Mouse (Mus musculus) spleen, postnatal 4 days (tissue): ENCODE measurements around the gene Rsph3b.
"Not testable (repeated sequence)": the region's sequence is repeated elsewhere in the genome, so short reads cannot be mapped to it uniquely, and the experiment has no call there.

Experiments used
- DNase-seq, 2 experiments: peaks; one replicate each; pipeline ENCODE4 v3.0.0; 2022; ENCODE audit warnings: low spot score in 2 of 2

Gene Rsph3b

DNA sequence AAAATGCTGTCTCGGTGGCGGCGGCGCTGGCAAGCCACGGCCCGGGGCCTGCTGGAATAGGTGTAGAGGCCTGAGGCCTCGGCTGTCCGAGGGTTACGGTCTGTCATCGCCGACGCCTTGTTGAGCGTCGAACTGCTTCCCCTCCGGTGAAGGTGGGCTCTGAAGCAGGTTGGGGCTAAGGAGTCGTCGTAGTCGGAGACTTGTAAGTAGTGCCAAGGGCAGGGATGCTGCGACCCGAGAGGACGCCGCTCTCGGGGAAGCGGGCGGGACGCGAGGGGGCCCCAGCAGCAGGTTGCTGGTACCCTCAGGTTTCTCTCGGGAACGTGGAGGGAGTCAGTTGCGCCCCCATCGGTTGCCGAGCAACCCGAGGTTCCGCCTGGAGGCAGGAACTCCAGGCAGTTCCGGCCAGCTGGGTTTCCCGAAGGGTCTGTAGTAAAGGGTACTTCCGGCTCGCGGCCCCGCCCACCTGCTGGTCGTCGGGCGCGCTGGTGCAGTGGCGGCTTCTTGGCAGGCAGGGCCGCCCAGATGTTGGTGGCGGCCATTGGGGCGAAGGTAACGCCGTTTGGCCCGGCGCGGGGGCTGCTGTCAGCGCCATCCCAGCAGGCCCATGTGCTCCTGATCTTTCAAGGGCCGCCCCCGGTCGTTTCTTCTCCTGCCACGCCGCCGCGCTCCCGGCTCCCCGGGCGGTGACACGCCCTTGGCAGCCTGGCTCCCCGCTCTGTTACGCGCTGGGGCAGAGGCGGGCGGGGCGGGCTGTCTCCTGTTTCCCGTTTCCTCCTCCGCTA lies at the start of gene Rsph3b:
Gene Rsph3b (minus strand): TSS at position 699 of the 785 bp plus-strand sequence.
- DNase-seq: peak; percentile 68 to 85

DNA sequence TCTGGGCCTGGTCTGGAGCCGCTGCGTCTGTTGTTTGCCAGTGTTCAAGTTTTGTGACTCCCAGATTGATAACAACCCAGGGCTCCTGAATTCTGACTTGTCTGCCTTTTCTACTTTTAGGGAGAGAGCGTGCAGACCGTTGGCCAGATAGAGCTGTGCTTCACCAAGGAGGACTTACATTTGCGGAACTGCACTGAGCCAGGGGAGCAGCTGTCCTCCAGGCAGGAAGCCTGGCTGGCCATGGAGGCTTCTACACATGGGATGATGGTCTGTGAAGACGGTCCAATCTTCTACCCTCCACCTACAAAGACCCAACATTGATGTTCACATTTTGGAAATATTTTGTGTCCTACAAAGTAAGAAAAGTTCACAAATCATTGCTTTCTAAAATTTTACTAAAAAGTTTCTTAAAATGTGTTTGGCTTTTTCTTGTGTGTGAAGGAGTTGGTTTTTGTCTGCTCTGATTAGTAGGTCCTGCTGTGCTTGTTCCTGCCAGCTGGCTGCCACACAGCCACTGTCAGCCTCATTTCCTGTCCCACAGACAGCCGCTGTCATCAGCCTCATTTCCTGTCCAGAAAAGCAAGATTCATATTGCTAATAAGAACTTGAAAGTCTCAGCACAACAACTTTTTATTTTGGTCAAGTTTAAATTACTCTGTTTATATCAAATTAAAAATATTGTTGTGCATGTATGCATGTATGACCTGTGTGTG lies 49.5 kb upstream of the Rsph3b start:
- DNase-seq: not testable (repeated sequence)

DNA sequence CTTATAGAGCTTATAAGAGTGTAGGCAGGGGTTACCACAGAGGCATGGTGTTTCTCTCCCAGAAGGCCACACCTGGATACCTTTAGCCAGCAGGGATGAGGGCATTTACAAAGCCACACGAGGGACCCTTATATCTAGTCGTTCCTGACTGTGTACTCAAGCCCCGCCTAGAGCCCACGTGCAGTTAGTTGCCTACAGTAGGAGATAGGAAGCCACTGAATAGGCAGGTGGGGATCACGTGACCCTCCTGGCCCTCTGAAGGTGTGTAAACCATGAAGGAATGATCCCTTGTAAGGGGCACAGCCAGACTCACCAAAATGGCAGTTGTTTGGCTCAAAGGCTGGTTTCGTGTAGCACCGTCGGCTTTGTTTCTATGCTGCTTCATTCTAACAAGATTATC lies 48.3 kb upstream of the Rsph3b start:
- not testable (repeated sequence) for DNase-seq

DNA sequence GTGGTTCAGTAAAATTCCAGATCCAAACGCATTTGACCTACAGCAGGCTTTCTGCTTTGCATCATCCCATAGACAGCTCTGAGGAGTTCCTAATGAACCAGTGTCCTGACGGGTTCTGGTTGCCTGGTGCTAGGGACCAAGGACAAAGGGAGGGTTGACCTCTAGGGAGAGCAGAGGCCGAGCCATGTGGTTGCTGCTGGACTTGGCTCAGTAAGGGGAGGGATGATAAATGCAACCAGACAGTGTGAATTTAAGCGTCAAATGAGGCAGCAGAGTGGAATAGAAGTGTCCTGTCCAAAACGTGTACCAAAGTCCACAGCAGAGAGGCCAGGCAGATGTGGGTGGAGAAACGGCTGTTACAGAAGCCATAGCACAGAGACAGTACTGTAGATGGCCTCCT lies 47.0 kb upstream of the Rsph3b start:
- not testable (repeated sequence) for DNase-seq

DNA sequence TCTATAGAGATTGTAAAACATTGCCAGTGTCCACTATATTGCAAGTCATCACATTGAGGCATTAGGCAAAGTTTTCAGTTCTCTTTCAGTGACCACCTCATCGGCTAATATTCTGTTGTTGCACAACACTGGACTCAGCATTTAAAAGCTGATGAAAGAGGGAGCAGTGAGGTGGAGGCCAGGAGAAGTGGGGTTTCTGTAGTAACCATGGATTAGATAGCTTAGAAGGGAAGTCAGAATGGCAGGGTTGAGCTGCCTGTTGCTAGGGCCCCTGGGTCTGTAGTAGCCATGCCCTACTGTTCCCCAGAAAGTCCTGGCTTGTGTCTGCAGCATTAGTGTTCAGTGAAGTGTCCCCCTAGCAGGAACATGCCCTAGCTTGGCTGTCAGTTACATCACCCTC lies 37.6 kb upstream of the Rsph3b start:
- DNase-seq: not testable (repeated sequence)

DNA sequence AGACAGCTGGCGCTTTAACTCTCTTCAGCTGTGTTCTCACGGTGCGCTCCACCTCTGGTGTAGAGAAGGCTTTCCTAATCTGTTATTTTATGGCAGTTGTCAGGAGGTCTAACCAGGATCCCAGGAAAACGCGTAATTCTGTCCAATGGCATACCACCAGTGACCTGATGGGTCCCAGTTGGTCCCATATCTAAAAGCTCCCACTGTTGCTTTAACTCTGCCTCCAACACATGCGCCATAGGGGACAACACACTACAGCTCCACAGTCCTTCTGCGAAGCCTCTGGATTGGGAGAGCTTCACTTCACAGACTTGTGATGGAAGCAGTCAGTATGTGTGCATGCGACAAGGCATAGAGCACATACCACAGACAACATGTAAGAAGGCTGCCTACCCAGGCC lies 31.7 kb upstream of the Rsph3b start:
- DNase-seq: not testable (repeated sequence)

DNA sequence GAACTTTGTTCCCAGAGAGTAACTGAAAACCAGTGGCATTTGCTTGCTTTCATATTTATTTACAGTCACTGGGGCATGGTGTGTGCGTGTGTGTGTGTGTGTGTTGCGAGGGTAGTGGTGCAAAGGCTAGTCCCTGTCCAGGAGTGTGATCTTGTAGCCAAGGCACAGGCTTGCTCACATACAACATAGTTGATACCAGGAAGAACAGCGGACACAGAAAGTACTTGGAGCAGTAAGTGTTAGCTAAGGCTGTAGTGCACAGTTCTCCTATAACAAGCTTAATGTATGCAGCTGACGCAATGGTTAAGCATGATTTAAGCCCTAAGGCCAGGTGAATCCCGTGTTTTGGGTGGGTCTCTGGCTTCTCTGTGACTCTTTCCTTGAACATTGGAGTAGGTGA lies 30.9 kb upstream of the Rsph3b start:
- not testable (repeated sequence) for DNase-seq

DNA sequence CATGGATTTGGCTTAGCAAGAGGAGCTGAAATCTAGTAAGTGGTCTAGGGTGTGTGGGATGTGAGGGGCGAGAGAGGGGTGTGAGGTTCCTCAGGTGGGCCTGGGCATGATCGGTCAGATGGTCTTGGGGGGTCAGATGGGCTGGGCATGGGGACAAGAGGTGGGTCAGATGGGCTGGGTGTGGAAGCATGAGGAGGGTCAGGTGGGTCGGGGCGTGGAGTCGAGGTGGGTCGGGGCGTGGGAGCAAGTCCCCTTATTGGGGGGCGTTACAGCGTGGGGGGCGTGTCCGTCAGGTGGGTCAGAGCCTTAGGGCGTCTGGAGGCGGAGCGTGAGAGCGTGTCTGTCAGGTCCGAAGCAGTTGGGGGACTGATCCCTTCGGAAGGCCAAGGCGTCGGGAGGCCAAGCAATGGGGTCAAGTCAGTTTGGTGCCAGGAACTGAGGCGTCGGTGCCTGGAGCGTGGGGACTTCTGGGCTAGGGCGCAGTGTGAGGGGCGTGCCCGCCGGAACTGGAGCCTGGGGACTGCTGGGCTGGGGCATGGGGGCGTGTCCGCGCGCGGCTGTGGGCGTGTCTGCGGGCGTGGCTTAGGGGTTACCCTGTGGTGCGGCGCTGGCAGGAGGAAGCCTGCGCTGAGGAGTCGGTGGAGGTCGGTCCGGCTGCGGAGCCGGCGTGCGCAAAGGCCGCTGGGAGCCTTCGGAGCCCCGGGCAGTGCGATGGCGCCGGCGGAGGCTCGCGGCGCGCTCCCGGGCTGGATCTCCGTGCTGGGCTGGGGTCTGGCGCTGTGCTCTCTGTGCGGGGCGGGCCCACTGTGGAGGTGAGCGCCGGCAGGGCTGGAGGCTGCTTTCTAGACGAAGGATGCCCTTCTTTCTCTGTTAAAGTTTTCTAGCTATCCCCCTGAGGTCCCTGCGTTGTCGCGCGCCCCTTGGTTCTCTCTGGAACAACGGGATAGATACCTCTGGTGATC lies 30.1 kb upstream of the Rsph3b start, which contains the start of gene Gm49721:
Gene Gm49721 (plus strand): TSS at position 618 of the 962 bp plus-strand sequence.
- peak; percentile 75 to 82 for DNase-seq

DNA sequence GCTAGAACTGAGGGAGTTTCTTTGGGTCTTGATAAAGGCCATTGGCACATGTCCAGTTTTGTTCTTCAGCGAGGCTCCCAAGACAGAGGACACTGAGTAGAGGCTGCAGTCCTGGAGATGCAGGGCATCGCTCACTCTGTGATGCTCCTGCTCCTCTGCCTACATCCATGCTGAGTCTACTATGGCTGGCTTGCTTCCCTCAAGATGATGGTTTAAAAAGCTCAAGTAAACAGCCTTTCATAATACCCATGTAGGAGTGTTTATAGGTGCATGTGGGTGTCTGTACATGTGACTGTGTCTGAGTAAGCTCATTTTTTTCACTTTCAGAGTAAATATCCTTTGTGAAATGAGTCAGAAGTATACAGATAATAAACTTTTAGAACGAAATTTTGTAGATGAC lies 26.5 kb upstream of the Rsph3b start:
- DNase-seq: not testable (repeated sequence)

DNA sequence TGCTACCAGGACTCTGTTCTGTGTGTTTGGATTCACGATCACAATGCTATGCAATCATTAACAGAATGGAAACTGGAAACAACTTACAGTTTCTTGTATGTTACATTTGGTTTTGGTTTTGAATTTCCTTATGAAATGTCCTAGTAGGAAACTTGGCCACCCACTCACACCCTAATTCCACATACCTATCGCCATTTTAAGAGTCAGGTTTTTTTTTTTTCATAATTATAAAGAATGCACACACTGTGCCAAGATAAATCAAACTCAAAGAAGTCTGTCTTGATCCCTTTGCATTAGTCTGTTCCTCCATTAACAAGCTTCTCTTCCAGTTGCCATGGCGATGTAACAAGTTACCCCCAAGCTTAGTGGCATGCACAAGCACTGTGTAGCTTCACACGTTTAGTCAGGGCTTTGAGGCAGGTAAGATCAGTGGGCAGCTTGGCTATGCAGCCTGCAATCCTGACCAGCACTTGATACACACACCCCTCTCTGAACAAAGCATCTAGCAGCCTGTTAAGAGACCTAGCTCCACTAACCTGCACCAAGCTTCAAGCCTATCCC lies 24.4 kb upstream of the Rsph3b start:
- not testable (repeated sequence) for DNase-seq

DNA sequence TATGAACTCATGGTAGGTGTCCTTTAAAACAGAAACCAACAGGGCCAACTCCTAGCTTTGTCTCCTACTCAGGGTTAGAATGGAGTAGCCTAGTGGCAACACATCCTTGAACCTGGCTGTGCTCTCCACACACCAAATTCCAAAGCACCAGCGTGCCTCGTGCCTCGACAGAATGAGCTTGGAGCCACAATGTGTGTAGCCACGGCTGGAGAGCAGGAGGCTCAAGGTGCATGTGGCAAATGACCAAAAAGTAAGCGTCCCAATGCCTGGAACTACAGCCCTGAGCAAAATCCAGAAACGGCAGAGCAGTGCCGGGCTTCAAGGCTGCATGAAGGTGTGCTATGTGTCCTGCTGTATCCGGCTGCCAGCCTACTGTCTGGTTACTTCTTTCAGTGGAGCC lies 22.8 kb upstream of the Rsph3b start:
- not testable (repeated sequence) for DNase-seq

DNA sequence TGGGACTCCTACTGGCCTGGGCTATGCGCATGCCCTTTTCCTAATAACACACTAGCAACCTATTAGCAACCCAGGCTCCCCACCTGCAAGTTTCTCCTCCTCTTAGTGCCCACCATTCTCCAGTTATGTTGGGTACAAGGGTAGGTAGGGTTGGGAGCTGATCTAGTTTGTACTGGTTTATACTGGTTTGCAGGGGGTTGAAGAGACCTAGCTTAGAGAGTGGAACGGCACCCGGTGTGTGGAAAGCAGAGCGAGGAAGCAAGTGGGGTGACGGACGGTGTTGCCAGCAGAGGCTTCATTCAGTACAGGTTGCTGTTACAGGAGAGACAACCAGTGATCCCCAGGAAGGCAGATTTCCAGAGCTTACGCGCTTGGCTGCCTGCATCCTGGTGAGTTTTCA lies 21.9 kb upstream of the Rsph3b start, which contains the start of gene Rnaset2b:
Gene Rnaset2b (plus strand): TSS at position 301 of the 400 bp plus-strand sequence.
- DNase-seq: not testable (repeated sequence)

DNA sequence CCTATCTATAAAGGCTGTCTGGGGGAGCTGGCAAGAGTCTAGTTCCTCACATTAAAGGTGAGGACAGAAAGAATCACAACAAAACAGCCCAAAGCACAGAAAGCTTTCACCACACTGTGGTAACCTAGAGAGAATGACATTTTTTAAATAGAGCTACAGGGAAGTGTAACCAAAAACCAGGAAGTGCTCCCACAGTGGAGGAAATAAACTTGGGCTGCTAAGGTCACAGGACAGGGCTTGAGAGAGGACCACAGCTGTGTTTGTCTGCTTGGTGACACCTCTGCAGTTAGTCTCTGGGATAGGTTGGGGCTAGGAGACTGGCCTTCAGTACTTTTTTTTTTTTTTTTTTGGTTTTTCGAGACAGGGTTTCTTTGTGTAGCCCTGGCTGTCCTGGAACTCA lies 19.2 kb upstream of the Rsph3b start:
- DNase-seq: not testable (repeated sequence)

DNA sequence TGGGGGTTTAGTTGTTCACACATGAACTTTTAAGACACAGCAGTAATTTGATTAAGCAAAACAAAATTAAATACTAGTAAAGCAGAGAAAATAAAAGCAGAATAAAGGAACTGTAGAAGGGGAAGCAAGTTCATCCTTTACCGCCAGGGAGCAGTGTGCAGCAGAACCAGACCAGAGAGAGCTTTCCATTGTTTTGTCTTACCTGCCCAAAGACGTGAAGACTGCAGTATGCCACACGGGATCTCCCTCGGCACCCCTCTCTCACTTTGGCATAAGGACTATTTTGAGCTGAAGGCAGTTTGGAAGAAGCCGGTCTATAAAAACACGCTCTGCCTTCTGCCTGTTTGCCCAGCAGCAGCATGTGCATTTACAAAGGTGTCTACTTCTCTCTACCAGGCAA lies 16.9 kb upstream of the Rsph3b start:
- DNase-seq: not testable (repeated sequence)

DNA sequence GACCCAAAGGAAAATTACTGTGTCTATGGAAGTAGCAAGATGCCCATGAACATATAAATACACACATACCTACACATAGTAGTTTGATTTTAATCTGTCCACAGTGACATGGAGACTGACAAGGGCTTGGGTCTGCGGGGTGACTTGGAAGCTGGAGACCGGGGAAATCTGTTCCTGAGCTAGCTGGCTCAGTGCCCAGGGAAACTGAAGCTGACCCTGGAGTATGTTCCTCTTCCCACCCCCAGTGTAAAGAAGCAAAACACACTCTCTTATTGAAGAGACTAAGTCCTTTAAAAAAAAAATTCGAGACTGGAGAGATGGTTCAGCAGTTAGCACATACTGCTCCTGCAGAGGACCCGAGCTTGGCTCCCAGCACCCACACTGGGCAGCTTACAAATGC lies 14.5 kb upstream of the Rsph3b start:
- DNase-seq: not testable (repeated sequence)

DNA sequence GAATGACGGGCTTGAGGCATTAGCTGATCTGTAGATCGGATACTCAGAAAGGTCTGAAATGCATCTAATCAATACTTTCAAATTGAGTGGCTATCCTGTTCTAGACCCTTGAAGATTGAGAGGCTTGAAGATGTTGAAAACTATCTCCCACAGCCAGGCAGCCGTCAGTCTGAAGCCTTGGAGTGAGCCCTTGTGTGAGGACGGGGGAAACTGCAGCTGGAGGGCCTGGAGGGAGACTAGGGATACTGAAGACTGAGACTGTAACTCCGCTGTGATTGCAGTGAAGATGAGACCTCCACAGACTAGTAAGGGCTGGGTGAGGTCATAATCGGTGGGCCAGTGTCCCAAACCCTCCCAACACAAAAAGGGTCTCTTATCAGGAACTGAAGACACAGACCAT lies 13.9 kb upstream of the Rsph3b start:
- peak in 1 of 2 experiments; percentile 63 for DNase-seq

DNA sequence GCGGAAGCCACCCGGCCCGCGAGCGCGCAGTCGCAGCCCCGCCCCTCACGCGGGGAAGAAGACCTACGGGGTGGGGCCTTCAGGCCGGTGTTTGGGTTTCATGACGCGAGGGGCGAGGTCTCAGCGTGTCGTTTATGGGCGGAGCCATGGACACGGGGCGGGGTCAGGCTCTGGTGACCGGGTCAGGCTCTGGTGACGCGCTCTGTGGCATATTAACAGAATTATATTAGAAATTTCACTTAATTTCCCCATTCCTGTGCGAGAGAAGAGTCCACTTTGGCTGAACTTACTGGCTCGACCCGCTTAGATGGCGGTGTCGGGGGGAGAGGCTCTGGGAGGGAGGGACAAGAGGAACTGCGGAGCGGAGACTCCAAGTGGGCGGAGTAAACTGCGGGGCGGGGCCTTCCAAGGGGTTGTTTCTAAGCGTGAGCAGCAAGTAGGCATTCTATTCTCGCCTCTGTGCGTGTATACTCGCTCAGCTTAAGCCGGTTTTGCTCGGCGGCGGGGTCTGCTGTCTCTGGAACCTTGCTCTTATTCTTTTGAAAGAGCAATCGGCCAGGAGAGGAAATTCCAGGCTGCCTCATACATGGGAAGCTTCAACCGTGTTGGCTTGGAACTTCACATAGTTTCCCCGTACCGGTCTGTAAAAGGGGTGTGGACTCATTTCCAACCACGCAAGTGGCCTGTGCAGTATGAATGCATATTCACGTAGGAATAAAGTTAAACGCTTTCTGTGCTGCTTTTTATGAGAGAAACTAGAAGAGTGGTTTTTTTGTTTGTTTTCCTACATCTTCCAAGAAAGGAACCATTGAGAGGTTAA lies 12.9 kb upstream of the Rsph3b start:
- not testable (repeated sequence) for DNase-seq

DNA sequence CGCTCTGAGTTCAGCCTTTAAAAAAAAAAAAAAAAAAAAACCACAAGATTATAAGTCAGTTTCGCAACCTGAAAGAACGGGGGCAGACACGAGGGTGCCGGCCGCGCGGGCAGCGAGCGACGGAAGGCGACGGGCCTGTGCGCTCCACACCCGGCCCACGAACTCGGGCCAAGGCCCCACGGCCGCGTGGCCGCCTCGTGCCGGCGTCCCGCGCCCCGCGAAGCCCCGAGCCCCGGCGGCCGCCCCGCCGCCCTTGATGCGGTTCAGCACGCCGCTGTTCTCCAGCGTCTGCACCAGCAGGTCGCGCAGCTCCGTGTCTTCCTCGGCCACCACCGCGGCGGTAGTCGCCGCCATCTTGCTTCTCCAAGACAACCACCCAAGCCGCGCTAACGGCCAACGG lies 12.3 kb upstream of the Rsph3b start, which contains the start of gene Tagap1:
Gene Tagap1 (minus strand): TSS at position 381 of the 400 bp plus-strand sequence.
- DNase-seq: peak; percentile 37 to 75

DNA sequence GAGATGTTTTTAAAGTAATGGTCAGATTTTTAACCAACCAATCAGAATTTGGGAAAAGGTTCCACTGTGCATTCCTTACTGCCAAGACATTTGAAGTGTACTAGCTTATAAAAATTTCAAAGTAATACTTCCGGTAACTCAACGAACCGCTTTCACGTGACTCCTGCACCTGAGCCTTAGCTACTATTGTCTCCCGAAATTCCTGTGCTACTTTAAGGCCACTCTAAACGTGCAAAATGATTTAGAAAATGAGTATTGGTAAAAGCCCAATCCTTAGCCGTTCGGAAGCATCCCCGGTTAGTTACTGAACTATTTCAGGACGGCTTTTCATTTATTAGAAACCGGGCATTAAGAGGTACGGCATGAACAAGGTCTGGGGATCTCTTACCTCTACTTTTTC lies 11.9 kb upstream of the Rsph3b start:
- not testable (repeated sequence) for DNase-seq

DNA sequence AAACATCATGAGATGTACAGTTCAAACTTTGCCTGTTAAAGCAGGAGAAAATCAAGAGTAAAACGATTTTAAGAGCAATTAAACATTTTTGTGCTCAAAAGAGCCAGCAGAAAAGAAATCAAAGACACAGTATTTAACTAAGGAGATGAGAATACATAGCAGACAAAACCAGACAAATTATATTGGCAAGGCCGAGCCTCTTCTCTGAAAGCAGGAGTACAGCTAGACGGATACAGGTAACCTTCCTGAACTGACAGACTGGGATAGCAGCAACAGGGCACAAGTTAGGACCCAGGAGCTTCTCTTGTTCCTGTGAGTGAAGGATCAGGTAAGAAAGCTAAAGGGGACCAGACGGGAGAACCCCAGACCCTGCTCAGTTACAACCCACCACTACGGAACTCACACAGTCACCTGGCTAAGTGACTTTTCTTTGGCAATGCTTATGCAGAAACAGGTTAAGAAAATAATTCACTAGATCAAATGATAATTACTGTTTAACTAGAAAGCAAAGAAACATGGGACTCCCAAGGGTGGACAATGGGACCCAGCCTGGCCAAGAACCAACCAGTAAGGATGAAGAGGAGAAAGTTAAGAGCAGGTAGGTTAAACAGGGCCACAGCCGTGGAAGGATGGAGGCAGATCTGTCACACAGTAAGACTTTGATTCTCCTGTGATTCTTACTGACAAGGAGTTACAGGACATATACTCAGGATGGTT lies 11.2 kb upstream of the Rsph3b start:
- not testable (repeated sequence) for DNase-seq
